Mouse (Mus musculus): Measurements from ENCODE around the gene Zic5.

DNA sequence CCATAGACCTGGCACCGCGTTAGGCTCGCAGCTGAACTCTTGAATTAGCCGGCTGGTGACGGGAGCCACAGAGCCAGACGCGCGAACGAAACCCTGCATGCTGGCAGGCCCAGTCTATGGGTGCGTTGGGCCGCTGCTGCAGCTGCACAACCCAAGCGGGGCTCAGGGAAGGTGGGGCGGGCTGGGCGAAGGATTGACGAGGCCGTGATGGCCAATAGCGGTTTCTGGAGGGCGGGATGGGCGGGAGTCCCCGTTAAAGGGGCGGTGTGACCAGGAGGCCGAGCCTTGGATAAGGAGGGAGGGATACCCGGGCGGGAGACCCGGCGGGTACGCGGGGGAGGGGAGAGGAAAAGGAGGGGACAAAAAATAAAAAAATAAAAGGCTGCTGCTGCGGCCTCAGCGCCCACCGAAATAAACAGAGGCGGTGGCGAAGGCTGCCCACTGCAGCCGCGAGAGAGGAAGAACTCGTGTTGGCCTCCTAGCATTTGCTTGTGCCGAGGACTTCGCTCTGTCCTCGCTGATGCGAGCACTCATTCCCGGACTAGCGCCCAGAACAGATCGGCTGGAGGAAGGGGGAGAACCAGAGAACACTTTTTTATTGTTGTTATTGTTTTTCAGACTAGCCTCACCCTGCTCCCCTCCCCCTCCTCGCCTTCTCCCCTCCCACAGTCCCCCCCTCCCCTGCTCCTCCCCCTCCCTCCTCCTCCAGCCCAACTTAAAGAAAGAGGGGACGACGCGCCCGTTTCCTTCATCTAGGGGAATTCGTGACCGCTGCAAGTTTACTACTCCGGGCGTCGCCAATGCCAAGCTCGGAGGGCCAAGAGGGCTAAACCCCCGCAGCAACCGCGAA is 8.8 kb upstream of the Zic5 start:
- TF ChIP-seq CTCF (conservative IDR thresholded peaks at IDR 0.05; ENCODE audit: insufficient read depth, insufficient read length, low read depth, low read length) (no peak), POLR2A (IDR thresholded peaks at IDR 0.05; ENCODE audit: low read depth, low read length) (no peak)

Data from kidney, adult 2 months (tissue).